Mouse (Mus musculus) layer of hippocampus, adult 18-20 months (tissue): Measurements from ENCODE around the gene Ptpn6. TPM values are rescaled to one million over a fixed set of nuclear protein-coding genes. Genes with fewer than 3 reads are reported as not detected.

Experiments
- DNase-seq, 2 experiments: peaks; one replicate each; pipeline ENCODE4 v3.0.0; 2022; ENCODE audit warnings: low spot score in 2 of 2
- total RNA-seq, 2 experiments: library from RNA; stranded (reverse); gene quantifications; 2 replicates each; pipeline ENCODE4 v1.2.3; 2021

Ptpn6 gene
- total RNA-seq, 2 experiments from 2014 or later: 4.1 to 4.6 TPM

DNA sequence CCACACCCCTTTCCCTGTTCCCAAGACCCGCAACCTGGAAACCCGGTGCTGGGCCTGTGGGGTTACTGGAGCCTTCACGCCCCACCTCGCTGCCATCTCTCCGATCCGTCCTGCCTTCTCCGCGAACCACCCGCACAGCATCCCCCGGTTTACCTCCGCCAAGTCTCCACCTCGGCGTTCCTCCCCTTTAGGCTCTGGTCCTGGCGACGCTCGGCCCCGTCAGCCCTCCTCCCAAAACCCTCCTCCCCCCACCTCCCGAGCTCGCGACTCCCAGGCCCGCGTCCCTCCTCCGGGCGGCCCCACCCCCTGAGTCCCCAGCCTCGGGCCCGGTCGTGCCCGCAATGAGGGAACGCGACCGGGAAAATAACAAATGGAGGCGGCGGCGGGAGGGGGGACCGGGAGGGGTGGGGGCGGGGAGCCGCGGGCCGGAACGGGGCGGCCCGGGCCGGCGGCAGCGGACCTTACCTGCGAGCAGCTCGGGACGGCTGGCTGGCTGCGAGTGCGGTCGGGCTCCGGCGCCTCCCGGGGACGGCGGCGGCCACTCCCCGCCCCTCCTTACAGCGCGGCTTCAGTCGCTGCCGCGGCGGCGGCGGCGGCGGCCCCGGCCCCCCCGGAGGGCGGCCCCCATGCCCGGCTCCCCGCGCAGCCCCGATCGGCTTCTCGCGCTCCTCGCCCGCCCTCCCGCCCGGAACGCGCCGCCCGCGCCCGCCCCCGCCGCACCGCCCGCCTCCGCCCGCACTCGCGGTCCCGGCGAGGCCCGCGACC is 17.5 kb upstream of the Ptpn6 start, which contains the start of the genes Gm45234 and Atn1:
Gene Gm45234, minus strand, starts transcription at position 191 of the 765 bp plus-strand sequence.
Gene Atn1, minus strand, starts transcription at position 694 of the 765 bp plus-strand sequence.
- DNase-seq: peak in 1 of 2 experiments; percentile 52

DNA sequence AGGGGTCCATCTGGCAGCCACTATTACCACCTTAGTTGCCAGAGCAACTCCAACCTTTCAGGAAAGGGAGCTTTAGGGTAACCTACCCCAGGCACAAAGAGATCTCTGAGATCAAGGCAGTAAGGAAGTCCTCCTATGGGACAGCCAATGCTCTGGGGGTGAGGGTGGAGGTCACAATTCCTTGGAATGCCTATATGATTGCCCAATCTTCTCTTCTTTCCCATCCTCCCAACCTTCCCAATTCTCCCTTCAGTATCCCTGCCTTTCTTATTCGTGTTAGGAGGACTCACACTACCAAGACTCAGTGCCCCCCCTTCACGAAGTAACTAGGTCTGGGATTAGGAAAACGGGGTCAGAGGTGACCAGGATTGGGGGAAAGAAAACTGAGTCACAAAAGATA is 16.8 kb upstream of the Ptpn6 start:
- DNase-seq: no peak

DNA sequence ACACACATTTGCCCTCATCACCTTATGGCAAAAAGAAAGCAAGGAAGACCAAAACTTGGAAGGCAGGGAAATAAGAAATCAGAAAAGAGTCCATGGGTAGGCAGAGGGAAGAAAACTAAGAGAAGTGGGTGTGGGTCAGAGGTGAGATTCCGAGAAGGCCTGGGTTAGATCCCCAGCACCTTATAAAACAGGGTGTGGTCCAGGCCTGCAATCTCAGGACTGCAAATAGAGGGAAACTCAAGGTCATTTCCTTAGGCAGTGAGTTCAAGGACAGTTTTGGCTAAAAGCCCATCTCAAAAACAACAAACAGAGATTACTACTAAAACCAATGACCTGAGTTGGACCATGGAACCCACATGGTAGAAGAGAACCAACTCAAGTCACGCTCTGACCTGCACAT is 15.3 kb upstream of the Ptpn6 start:
- no peak for DNase-seq

DNA sequence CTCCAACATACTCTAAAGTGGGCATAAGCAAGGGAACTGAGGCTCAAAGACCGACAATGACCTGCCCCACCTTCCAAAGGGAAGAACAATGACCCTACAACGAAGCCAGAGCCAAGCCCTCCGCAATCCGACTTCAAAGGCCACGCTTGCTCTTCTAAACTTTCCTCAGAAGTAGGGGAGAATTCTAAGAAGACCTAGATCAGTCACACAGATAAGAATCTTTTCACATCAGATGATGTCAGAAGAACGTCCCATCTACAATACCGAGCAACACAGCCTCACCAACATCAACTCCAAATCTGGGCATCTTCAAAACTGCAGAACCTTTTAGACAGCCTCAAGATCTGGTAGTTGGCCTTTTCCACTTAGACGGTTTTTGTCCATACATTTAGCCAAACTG is 11.9 kb upstream of the Ptpn6 start:
- DNase-seq: no peak

DNA sequence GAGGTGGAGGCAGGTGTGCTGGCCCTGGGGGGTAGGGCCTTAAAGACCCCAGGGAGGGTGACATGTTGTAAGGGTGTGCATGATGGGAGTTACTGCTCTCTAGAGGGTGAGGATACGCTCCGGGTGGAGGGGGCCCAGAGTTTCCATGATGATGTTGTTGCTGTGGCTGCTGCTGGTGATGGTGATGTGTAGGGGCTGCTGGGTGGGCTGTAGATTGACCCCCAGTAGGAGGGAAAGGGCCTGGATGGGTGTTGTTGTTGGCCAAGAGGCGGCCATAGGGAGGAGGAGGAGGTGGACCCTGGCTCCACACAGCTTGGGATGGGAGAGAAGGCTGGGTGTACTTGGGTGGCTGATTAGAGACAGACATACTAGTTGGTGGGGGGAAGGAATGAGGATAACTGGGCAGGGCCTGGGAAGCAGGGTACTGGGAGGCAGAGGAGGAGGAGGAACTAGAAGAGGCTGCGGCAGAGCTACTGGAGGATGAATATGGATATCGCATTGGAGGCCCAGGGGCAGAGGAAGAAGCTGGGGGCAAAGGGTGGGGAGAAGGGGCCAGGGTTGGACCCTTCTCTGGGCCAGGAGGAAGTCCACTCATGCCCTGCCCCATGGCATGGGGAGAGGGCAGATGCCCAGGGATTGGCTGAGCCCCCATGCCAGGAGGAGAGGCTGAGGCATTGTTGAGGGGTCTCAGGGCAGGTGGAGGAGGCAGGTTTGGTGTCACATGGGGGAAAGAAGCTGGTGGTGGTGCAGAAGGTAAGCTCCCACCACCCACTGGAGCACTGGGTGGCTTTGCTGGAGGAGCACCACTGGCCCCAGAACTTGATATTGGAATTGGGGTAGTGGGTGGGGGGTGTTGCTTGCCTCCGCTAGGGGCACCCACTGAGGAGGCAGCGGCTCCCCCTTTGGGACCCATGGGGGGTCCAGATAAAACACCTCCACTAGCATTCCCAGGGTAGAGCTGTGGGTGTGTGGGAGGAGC is 8.4 kb upstream of the Ptpn6 start:
- peak in 1 of 2 experiments; percentile 39 for DNase-seq

DNA sequence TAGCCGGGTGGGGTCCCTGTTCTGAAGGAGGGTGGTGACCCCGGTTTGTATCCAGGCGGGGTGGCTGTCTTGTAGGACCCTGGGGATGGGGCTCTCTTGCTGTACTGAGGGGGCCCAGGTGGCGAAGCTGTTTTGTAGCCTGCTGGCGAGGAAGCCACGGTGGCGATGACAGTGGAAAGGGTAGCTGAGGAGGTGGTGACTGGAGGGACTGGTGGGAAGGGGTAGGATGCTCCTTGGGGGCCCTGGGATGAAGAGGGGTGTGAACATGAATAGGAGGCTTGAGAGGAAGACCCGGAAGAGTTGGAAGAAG is 7.7 kb upstream of the Ptpn6 start:
- no peak for DNase-seq

DNA sequence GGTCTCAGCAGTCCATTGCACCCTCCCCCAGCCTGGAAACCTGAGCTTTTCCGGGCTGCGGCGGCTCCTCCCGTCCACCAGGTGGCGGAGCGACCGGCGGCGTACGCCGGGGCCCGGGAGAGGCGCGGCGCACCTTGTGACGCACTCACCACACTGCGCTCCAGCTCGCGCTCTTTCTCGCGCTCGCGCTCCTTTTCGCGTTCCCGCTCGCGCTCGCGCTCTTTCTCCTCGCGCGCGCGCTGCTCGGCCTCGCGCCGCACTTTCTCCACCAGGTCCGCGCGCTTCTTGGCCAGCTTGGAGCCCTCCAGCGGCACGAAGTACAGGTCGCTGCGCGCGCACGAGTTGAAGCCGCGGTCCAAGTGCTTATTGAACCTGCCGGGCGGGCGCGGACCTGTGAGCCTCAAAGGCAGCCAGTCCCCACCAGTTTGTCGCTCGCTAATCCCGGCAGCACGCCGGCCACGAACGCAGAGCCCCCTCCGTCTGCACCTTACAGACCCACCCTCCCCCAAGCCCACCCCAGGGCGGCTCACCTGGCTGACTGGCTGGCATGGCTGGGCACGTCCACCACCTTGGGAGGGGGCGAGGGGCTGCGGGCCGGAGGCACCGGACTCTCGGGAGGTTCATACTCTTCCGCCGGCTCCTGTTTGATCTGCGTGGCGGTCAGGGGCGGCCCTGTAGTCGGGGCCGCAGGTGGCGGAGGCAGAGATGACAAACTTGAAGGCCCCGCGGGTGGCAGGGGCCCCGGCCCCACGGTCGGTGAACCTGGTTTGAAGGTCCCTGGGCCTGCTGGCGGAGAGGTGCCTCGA is 7.2 kb upstream of the Ptpn6 start:
- DNase-seq: peak; percentile 93 to 96

DNA sequence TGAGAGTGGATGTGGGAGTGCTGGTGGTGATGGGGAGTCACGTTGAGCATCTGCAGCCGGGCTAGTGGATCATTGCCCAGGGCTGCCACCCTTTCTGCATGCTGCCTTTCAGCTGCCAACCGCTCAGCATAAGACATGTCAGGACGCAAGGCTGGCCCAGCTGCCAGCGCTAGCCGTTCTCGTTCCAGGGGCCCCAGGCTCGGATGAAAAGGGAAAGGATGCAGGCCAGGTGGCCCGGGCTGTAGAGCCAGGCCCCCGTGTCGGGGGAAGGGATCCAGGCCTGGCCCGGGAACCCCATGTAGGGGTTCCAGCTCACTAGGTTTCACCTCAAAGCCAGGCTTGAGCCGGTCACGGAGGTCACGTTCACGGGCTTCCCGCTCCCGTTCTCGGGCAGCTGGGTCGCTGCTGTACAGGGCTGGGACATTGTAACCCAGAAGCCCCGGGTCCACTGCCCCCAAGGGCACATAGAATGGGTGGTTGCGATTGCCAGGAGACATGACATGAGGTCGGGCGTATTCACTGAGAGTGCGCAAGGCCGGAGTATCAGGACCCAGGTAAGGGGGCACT is 6.3 kb upstream of the Ptpn6 start:
- no peak for DNase-seq

DNA sequence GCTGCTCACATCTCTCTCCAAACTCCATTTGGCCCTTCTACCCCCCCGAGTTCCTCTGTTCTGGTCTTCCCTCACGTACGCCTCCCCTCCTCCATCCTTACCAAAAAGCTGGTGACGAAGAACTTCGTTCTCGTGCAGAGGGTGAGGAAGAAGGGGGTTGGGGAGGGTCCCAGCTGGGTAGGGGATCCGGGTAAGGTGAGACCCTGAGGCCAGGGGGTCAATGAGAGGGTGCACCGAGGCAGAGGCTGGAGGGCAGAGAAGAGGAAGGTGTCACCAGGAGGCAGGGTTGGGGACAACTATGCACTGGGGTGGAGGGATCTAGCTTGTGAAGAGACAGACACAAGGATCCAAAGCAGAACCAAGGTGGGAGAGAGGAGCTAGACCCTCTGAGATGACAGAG is 5.1 kb upstream of the Ptpn6 start:
- DNase-seq: no peak

DNA sequence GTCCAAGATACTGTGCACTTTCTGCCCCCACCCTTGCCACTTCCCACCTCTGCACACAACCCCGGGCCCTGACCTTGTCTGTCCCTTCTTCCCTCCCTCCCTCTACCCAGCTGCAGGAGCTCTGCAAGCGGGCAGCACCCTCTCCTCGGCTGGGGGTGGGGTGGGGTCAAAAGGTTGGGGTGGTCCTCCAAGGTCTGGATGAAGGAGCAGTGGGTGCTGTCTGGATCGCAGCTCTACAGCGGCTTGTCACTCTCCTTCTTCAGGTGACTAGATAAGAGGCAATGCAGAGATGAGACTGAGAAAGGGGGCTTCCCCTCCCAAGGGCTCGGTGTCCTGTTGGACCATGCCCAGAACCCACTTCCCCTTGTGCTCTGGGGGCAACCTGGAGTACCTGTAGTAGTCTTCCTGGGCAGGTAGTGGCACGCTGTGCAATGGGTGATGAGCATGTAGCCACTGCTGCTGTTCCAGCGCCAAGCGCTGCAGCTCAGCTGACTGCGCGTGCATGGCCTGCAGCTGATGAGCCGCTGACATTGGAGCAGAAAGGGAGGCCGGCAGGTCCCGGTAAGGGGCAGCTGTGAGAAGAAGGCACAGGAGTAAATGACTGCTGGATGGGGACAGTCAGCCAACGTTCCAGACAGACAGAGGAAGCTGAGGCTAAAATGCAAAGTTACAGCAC is 4.5 kb upstream of the Ptpn6 start:
- DNase-seq: no peak

DNA sequence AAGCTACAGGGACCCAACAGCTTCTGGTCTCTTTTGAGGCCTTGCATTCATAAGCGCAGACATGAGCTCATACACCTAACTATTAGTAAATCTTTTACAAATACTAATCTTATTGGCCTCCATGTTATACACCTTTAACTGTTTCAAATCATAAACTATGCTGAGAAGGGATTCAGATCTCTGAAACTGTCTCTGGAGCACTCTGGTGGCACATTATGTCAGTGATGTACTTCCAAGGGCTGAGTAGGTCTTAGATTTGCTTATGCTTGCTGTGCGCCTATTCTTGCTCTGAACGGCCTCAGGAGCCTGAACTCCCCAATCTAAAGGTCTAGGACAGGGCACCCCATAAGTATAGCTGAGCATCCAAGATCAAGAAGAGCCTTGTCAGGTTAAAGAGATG is 3.3 kb upstream of the Ptpn6 start:
- no peak for DNase-seq

DNA sequence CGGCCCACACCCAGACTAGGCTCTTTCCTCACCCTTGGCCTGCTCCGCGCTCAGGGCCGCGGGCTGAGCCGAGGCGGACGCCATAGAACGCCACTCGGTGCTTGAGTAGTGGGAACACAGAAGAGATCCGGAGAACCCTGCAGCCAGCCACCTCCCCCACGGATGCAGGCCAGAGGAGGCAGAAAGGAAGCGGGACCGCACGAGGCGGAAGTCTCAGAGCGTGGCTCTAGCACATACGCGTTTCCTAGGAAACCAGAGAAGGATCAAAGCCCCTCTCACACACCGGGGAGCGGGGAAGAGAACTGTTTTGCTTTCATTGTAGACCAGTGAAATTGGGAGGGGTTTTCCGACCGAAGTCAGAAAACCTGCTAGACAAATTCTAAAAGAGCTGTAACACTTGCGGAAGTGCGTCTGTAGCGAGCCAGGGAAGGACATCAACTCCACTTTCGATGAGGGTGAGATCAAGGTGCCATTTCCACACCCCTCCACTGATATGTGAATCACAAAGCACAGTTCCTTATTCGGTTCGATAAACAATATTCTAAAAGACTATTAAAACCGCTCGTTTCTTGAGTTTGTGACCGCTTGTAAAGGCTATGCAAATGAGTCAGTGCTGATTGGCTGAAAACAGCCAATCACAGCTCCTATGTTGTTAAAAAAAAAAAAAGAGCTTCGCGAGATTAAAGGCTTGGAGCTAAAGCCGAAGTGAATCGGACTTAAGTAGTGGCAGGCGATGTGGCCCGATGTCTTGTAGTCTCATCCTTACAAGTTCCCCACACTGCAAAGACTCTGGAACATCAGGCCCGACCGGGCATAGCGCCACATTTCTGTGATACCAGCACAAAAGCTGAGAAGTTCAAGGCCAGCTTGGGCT is 2.6 kb upstream of the Ptpn6 start, which contains the start of gene Grcc10:
Gene Grcc10, minus strand, starts transcription at position 487 of the 874 bp plus-strand sequence.
- peak; percentile 87 to 91 for DNase-seq

DNA sequence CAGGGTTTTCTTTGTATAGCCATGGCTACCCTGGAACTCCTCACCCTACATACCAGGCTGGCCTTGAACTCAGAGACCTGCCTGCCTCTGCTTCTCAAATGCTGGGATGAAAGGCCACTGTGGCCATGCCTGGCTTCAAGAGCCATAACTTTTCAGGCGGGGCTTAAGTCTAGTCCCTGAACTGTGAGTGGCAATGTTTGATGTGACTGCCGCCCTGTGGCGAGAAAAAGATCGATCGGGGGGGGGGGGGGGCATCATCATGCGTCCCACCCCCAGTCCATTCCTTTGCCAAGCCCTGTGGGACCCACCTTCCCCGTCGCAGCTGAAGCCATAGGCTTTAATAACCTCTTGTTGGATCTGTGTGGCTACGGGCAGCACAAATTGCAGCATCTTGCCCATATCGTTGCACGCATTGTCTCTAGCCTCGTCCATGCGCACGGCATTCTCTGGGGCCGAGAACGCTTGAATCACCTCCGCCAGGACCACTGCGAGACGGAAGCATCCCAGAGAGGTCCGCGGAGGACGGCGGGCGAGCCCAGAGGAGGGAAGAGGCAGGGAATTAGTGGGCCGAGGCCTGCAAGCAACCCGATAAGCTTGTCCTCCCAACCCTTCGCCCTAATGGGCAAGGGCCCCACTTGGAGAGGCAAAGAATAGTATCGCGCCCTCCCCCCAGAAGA is 1.8 kb upstream of the Ptpn6 start:
- DNase-seq: peak in 1 of 2 experiments; percentile 60

DNA sequence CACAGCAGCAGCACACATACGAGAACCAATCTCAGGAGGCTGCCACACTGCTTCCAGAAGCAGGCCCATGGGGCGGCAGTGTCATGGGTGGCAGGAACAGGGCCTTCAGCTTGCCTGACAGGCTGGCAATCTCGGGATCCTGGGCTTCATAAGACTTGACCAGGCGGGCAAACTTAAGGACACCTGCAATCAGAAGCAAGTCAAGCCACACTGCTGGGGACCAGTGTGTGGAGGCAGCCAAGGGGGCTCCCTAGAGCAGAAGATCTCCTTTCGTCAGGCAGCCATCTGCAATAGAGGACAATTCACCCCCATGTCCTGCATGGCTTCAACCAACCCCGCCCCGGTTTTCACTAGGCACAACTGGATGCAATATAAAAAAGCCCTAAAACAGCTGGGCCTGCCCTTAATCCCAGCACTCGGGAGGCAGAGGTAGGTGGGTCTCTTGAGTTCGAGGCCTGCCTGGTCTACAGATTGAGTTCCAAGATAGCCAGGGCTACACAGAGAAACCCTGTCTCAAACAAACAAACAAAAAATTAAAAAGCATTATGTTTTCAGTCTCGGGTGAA is 800 bp upstream of the Ptpn6 start:
- no peak for DNase-seq

DNA sequence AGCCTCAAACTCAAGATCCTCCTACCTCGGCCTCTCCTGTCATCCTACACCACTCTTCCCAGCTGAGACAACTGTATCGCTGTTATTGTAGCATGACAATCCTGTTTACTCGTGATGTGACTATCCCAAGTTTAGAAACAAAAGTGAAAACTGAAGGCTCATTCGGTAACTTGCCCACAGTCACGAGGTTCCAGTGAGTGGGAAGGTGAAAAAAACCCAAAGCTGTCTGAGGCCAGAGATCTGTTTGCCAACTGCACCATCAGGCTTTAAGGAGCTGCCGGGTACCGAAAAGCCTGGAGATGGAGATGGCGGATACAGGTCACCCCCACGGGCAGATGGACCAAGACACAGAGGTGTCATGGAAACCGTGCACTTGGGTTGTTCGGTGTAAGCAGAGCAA is 1.5 kb downstream of the Ptpn6 start:
- no peak for DNase-seq

DNA sequence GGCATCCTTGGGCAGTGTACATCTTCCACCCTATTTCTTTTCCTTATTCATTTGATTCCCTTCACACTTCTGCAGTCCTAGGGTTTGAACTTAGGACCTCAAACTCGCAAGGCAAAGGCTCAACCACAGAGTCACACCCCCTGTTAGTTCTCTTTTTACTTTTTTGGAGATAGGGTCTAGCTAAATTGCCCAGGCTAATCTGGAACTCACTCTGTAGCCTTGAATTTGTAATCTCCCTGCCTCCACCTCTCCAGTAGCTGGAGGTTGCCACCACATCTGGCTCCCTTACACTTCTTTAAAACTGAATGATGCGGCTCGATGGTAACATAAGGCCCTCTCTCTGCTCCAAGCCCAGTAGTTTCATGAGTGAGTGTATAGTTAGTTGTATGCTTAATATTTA is 4.1 kb downstream of the Ptpn6 start:
- DNase-seq: no peak

DNA sequence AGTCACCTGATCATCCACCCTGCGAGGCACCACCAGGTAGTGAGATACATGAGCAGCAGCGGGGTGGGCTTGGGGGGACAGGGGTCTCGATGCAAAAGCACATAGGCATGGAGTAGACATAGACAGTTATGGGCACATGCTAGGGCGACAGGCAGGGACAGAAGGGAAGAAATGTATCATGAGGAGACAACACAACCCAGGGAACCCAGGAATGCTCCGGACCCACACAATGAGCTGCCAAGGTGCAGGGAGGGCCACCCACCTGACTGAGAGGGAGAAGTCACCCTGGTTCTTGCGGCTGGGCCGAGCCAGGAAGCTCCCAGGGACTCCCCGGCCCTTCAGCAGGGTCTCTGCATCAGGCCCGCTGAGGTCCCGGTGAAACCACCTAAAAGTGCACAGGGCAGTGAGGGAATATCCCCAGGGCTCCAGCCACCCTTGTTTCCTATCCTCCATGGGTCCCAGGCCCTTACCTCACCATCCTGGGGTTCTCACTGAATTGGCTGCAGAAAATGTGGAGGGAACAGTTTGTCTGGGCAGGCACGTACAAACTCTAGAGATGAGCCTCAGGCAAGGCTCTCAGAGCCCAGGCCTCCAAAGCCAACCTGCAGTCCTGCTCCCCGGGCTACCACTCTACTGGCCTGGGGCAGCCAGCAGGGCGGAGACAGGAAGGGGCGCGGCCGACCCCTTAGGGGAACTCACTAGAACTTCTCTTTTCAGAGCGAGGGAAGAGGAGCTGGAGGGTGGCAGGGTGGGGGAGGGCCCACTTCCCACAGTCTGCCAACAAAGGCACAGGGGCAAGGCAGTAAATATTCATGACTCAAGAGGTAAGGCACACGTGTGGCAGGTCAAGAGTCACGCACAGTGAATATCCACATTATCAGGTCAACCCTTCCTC is 5.8 kb downstream of the Ptpn6 start:
- no peak for DNase-seq
